Mouse (Mus musculus) midbrain, embryonic 13.5 days (tissue): Measurements from ENCODE around the gene Polr3h. TPM values are rescaled to one million over a fixed set of nuclear protein-coding genes. Genes with fewer than 3 reads are reported as not detected.
"Not testable (repeated sequence)": the region's sequence is repeated elsewhere in the genome, so short reads cannot be mapped to it uniquely, and the experiment has no call there.

Experiments used
- ATAC-seq: fragments of 200-750 bp; cut with Nextera tagmentation; 2 replicates; pipeline ENCODE4 v1.8.0; 2017; ENCODE audit warnings: mild to moderate bottlenecking, moderate TSS enrichment, moderate library complexity
- H3K27ac ChIP-seq: fragments of 300-500 bp; sonication (generic); 2 replicates; pipeline ENCODE4 v1.5.1; 2015; ENCODE audit warnings: inconsistent platforms, mild to moderate bottlenecking, moderate library complexity
- H3K27me3 ChIP-seq: fragments of 300-500 bp; sonication (generic); 2 replicates; pipeline ENCODE4 v1.6.1; 2015; ENCODE audit warnings: mild to moderate bottlenecking, inconsistent platforms
- H3K36me3 ChIP-seq: fragments of 300-500 bp; sonication (generic); 2 replicates; pipeline ENCODE4 v1.6.1; 2015; ENCODE audit warnings: mild to moderate bottlenecking, inconsistent platforms
- H3K4me1 ChIP-seq: fragments of 300-500 bp; sonication (generic); replicated peaks from 2 replicates; pipeline ENCODE4 v1.6.1; 2015; ENCODE audit warnings: inconsistent platforms
- H3K4me2 ChIP-seq: fragments of 300-500 bp; sonication (generic); replicated peaks from 2 replicates; pipeline ENCODE4 v1.6.1; 2015; ENCODE audit warnings: moderate library complexity, mild to moderate bottlenecking, inconsistent platforms
- H3K4me3 ChIP-seq: fragments of 300-500 bp; sonication (generic); replicated peaks from 2 replicates; pipeline ENCODE4 v1.5.1; 2015; ENCODE audit warnings: mild to moderate bottlenecking, inconsistent platforms
- H3K9ac ChIP-seq: fragments of 300-500 bp; sonication (generic); replicated peaks from 2 replicates; pipeline ENCODE4 v1.6.1; 2015; ENCODE audit warnings: mild to moderate bottlenecking, inconsistent platforms
- H3K9me3 ChIP-seq: fragments of 300-500 bp; sonication (generic); 2 replicates; pipeline ENCODE4 v1.6.1; 2016; ENCODE audit warnings: mild to moderate bottlenecking, inconsistent platforms
- WGBS: fragments of 180-500 bp; shearing (Covaris S2); methylation state at CpG from one replicate; pipeline ENCODE4 v1.1.7; 2015; 5-methylcytosine and 5-hydroxymethylcytosine counted together
- polyA plus RNA-seq: library from polyadenylated mRNA; unstranded; fragments of >200 nt; fragmentation: Nextera tagmentation; extraction: Ambion mirVana; gene quantifications from 2 replicates; pipeline ENCODE4 v1.2.1, GENCODE M21; 2015

Polr3h gene
- polyA plus RNA-seq, 1 experiment from 2014 or later: 69.7 TPM

- not testable (repeated sequence) for H3K9me3 ChIP-seq, ATAC-seq, H3K9ac ChIP-seq, H3K4me3 ChIP-seq, H3K27me3 ChIP-seq, H3K27ac ChIP-seq, H3K4me2 ChIP-seq, H3K4me1 ChIP-seq
- WGBS: 88% methylated on average over 4 of the region's 4 CpGs
- peaks cover 98% of the 10 kb centered on the region for H3K36me3 ChIP-seq
These were observed 17.3 kb downstream of the Polr3h start for GRCm38 (mm10) chr15:81908767-81909166.

DNA sequence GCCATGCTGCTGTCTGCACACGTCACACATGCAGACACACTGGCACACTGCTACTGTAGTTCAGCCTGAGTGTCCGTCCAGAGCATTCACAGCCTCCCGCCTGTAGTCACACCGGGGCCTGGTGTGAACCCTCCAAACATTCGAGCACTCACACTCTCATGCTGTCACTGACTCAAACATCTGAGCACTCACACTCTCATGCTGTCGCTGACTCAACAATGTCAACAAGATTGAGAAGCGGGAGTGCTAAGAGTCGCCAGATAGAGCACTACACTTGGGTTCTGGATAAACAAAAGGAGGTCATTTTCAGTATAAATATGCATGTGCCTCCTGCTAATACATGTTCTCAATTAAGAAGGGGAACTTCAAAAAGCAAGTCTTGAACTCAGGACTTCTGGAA, 18.1 kb downstream of the Polr3h start:
- WGBS: 93% methylated on average over 8 of the region's 8 CpGs

DNA sequence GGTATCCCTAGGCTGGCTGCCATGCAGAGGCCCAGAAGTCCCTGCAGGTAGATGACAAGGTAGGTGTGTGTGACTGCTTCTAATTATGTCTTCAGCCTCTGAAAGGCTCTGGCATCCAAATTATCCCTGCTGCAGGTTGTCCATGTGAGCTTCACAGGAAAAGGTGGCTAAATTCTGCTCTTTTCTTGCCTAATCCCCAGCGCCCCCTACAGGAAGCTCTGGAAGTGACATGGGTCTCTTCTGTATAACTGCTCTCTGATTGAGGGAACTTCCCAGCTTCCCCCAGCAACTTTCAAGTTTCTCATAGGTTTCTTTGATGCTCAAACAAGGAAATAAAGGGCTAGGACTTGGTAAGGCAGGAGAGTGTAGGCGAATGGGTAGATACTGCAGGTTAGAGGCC, 21.1 kb downstream of the Polr3h start:
- Histone ChIP-seq H3K36me3 (peaks cover 96% of the 10 kb centered on the region), H3K4me3 (no peak overlapping the region), H3K9me3 (no peaks in the 10 kb centered on the region), H3K27ac (no peak overlapping the region), H3K4me1 (no peaks in the 10 kb centered on the region), H3K4me2 (no peak overlapping the region), H3K9ac (no peak overlapping the region), H3K27me3 (no peaks in the 10 kb centered on the region)
- ATAC-seq: no peak
- 32% methylated on average over 2 of the region's 2 CpGs for WGBS

More for the DNA sequence above, 18.1 kb downstream of the Polr3h start:
- no peaks in the 10 kb centered on the region for H3K4me1 ChIP-seq
- H3K27ac ChIP-seq: no peak overlapping the region
- no peaks in the 10 kb centered on the region for H3K9me3 ChIP-seq
- H3K4me3 ChIP-seq: no peak overlapping the region
- H3K36me3 ChIP-seq: peaks cover 96% of the 10 kb centered on the region
- no peaks in the 10 kb centered on the region for H3K27me3 ChIP-seq
- ATAC-seq: no peak
- no peak overlapping the region for H3K4me2 ChIP-seq
- H3K9ac ChIP-seq: no peak overlapping the region

DNA sequence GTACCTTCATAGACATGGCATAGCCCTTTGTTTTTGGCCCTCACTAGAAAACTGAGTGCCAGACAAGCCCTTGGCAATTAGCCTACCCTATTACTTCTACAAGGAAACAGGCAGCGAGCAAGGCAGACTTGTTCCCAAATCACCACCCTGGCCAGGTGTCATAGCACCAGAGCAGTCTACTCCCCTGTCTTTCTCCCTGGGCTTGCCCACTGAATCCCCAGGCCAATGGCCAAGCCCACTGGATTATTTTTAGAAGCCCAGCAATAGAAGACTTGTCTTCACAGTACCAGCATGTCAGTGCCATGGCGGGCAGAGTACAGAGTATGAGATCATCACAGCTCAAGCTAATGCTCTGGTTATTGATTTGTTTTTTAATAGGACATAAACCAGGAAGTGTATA, 27.3 kb downstream of the Polr3h start:
- Histone ChIP-seq H3K36me3 (peaks cover 88% of the 10 kb centered on the region), H3K9me3 (no peaks in the 10 kb centered on the region), H3K9ac (no peak overlapping the region), H3K4me3 (no peak overlapping the region), H3K4me2 (no peak overlapping the region), H3K27me3 (no peaks in the 10 kb centered on the region), H3K27ac (no peak overlapping the region), H3K4me1 (no peaks in the 10 kb centered on the region)
- ATAC-seq: no peak
- 96% methylated on average over 2 of the region's 2 CpGs for WGBS

DNA sequence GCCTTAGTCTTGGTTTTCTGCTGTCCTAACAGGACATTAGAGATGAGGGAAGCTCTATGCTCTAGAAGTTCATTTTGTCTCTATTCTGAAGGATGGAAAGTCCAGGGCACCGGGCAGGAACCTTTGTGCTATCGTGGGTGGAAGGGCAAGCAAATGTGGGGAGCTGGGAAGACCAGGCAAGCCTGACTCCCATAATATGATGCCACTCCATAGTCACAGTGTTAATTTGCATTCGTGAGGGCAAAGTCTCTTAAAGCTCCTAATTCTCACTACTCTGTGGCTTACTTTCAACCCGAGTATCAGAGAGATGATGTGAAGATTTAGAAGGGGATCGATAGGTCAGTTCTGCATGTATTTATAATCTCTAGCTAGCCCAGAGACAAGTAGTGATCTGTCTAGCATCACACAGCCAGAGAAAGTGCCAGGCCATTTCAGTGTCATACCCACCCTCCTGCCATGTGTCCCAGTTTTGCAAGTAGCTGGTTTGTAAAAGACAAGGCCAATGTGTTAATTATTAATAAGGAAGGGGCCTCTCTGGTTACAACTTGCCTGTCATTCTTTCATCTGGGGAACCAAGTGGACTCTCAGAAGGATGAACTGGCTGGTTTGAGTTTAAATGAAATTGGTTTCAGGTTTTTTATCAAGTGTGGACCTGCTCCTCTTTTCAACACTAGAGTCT, 28.3 kb downstream of the Polr3h start:
- no peak overlapping the region for H3K4me3 ChIP-seq
- H3K27me3 ChIP-seq: no peaks in the 10 kb centered on the region
- peaks cover 85% of the 10 kb centered on the region for H3K36me3 ChIP-seq
- no peaks in the 10 kb centered on the region for H3K4me1 ChIP-seq
- WGBS: 94% methylated on average over 5 of the region's 5 CpGs
- H3K9ac ChIP-seq: no peak overlapping the region
- no peak overlapping the region for H3K27ac ChIP-seq
- H3K4me2 ChIP-seq: no peak overlapping the region
- H3K9me3 ChIP-seq: no peaks in the 10 kb centered on the region
- no peak for ATAC-seq

DNA sequence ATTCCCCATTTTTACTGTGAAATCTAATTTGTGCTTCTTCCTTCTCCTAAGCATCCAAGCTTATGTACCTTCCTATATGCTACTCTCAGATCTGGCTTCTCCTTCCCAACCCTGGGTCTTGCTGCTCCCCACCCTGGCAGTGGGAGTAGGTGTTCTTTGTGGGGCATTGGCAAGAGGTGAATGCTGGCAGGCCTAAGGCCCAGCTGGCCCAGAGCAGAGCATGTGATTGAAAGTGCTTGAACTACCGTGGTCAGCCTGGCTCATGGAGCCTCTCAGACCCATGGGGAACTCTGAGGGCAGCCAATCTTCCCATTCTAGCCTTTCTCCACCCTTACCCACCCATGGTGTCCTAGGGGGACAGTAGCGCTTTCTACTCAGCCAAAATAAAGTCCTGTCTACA, 29.6 kb downstream of the Polr3h start:
- H3K36me3 ChIP-seq: peaks cover 84% of the 10 kb centered on the region
- no peak overlapping the region for H3K9ac ChIP-seq
- ATAC-seq: no peak

GRCm38 (mm10) chr15:81894002-81894401, 32.0 kb downstream of the Polr3h start:
- Histone ChIP-seq H3K9me3 (no peaks in the 10 kb centered on the region), H3K36me3 (peaks cover 87% of the 10 kb centered on the region), H3K4me2 (no peak overlapping the region), H3K4me3 (no peak overlapping the region), H3K4me1 (no peaks in the 10 kb centered on the region), H3K9ac (no peak overlapping the region), H3K27me3 (no peaks in the 10 kb centered on the region), H3K27ac (no peak overlapping the region)
- WGBS: 88% methylated on average over 1 of the region's 1 CpGs
- no peak for ATAC-seq

More for the DNA sequence above, 29.6 kb downstream of the Polr3h start:
- WGBS: 85% methylated on average over 2 of the region's 2 CpGs
- Histone ChIP-seq H3K27ac (no peak overlapping the region), H3K9me3 (no peaks in the 10 kb centered on the region), H3K4me1 (no peaks in the 10 kb centered on the region), H3K27me3 (no peaks in the 10 kb centered on the region), H3K4me3 (no peak overlapping the region), H3K4me2 (no peak overlapping the region)

- Histone ChIP-seq H3K9ac (no peak overlapping the region), H3K4me3 (no peak overlapping the region), H3K36me3 (peaks cover 79% of the 10 kb centered on the region), H3K27me3 (no peaks in the 10 kb centered on the region), H3K27ac (no peak overlapping the region), H3K4me1 (no peaks in the 10 kb centered on the region), H3K4me2 (no peak overlapping the region), H3K9me3 (no peaks in the 10 kb centered on the region)
- ATAC-seq: no peak
- 91% methylated on average over 8 of the region's 8 CpGs for WGBS
These were observed 34.0 kb downstream of the Polr3h start for GRCm38 (mm10) chr15:81891822-81892580.

DNA sequence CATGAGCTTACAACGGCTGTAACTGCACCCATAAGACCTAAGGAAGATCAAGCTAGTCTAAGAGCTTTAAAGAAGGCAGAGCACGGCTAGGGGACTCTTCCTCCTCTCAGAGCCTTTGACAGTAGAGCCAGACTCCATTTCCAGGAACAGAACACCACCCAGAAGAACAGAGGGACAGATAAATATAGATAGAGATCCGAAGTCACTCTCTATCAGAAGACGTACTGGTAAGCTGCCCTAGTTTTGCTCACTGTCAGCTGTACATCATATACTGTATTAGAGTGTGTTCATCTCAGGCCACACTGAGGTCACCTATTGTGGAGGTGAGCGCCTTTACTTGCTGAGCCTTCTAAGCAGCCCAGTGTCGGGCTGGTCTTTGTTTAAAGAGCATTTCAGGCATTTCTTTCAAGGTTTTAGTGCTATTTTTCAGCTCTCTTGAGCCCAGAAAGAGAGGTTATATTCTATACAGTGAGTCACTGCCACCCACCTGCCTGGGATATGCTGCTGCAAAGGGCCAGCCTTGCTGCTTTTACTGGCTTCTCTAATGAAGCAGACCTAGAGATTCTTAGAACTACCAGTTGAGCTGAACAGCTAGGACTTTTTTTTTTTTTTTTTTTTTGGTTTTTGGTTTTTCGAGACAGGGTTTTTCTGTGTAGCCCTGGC, 34.8 kb downstream of the Polr3h start:
- Histone ChIP-seq H3K9me3 (no peaks in the 10 kb centered on the region), H3K4me1 (no peaks in the 10 kb centered on the region), H3K9ac (no peak overlapping the region), H3K4me2 (no peak overlapping the region), H3K27me3 (no peaks in the 10 kb centered on the region), H3K36me3 (peaks cover 72% of the 10 kb centered on the region), H3K27ac (no peak overlapping the region), H3K4me3 (no peak overlapping the region)
- ATAC-seq: no peak
- 93% methylated on average over 7 of the region's 7 CpGs for WGBS

- 97% methylated on average over 7 of the region's 7 CpGs for WGBS
- H3K36me3 ChIP-seq: peaks cover 54% of the 10 kb centered on the region
- ATAC-seq: no peak
- H3K9ac ChIP-seq: no peak overlapping the region
- no peaks in the 10 kb centered on the region for H3K9me3 ChIP-seq
- no peak overlapping the region for H3K27ac ChIP-seq
- H3K4me2 ChIP-seq: no peak overlapping the region
- no peaks in the 10 kb centered on the region for H3K4me1 ChIP-seq
- H3K4me3 ChIP-seq: no peak overlapping the region
- no peaks in the 10 kb centered on the region for H3K27me3 ChIP-seq
These were observed 36.9 kb downstream of the Polr3h start for GRCm38 (mm10) chr15:81889175-81889574.

GRCm38 (mm10) chr15:81886795-81887550, 39.1 kb downstream of the Polr3h start:
- H3K9ac ChIP-seq: no peak overlapping the region
- H3K27ac ChIP-seq: no peak overlapping the region
- H3K36me3 ChIP-seq: peaks cover 38% of the 10 kb centered on the region
- WGBS: 93% methylated on average over 6 of the region's 6 CpGs
- no peak overlapping the region for H3K4me2 ChIP-seq
- no peak for ATAC-seq
- no peak overlapping the region for H3K4me3 ChIP-seq
- no peaks in the 10 kb centered on the region for H3K27me3 ChIP-seq
- H3K9me3 ChIP-seq: no peaks in the 10 kb centered on the region
- no peaks in the 10 kb centered on the region for H3K4me1 ChIP-seq
